Mouse (Mus musculus) monocyte, adult 2 months (primary cell): ENCODE measurements around the gene Rabac1.

Experiments used
- DNase-seq, 2 experiments: peaks; one replicate each; pipeline ENCODE4 v3.0.0; 2022; ENCODE audit warnings: low spot score in 2 of 2, low read depth in 1 of 2

Rabac1 gene

GRCm38 (mm10) chr7:24943641-24944040 is 28.9 kb downstream of the Rabac1 start:
- no peak for DNase-seq

- no peak for DNase-seq
Measured at GRCm38 (mm10) chr7:24931651-24932050, 40.9 kb downstream of the Rabac1 start.

GRCm38 (mm10) chr7:24930475-24930874 is 42.1 kb downstream of the Rabac1 start:
- DNase-seq, result no peak
